Mouse (Mus musculus) small intestine, adult 2 months (tissue): Measurements from ENCODE around the gene Rps6kc1.

Experiments
- CTCF ChIP-seq: fragments of 200-500 bp; IDR thresholded peaks from 2 replicates; pipeline ENCODE4 v1.5.1; 2012; ENCODE audit warnings: low read depth, mild to moderate bottlenecking, control low read depth, inconsistent platforms, low read length, moderate library complexity, mixed read lengths; ENCODE audit not compliant: insufficient replicate concordance, insufficient read length; ENCODE audit errors: extremely low read depth
- POLR2A ChIP-seq: fragments of 200-500 bp; IDR thresholded peaks from 2 replicates; pipeline ENCODE4 v1.6.1; 2012; ENCODE audit warnings: low read depth, mild to moderate bottlenecking, control low read depth, inconsistent platforms, low read length, moderate library complexity

GRCm38 (mm10) chr1:190854465-190854864 lies 57.1 kb downstream of the Rps6kc1 start:
- TF ChIP-seq CTCF = no peak
- no peak for TF ChIP-seq POLR2A
